Mouse (Mus musculus): ENCODE measurements around the gene Macc1. TPM values are rescaled to one million over a fixed set of nuclear protein-coding genes. Genes with fewer than 3 reads are reported as not detected.

Macc1 gene
- polyA plus RNA-seq, 1 experiment = 2.1 TPM

DNA sequence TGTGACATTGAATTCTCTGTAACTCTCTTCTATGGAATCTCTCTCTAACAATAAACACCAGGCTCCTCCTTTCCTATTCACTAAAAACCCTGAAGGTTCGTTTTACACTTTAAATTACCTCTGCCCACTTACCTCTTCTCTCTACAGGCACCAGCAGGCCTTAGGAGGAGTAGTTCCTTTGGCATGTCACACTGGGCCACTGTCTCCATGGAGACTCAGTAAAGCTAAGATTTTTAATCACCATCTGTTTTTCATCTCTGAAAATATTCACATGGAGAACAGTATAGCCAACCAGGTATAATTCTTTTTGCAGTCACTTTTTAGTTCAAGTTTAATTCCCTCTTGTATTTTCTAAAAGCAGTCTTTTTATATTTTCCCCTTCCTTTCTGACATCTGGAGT lies 140.0 kb downstream of the Macc1 start:
- Histone ChIP-seq H3K27ac (ENCODE audit: insufficient read depth, low read length) (no peak overlapping the region), H3K4me3 (ENCODE audit: insufficient read depth, low read length) (no peak overlapping the region), H3K4me1 (ENCODE audit: control insufficient read depth, insufficient read depth, low read length) (no peaks in the 10 kb centered on the region)
- TF ChIP-seq POLR2A (IDR thresholded peaks at IDR 0.05; ENCODE audit: low read depth, low read length) = no peak
- no peak for TF ChIP-seq CTCF (IDR thresholded peaks at IDR 0.05; ENCODE audit: borderline replicate concordance, insufficient read depth, low read length)

DNA sequence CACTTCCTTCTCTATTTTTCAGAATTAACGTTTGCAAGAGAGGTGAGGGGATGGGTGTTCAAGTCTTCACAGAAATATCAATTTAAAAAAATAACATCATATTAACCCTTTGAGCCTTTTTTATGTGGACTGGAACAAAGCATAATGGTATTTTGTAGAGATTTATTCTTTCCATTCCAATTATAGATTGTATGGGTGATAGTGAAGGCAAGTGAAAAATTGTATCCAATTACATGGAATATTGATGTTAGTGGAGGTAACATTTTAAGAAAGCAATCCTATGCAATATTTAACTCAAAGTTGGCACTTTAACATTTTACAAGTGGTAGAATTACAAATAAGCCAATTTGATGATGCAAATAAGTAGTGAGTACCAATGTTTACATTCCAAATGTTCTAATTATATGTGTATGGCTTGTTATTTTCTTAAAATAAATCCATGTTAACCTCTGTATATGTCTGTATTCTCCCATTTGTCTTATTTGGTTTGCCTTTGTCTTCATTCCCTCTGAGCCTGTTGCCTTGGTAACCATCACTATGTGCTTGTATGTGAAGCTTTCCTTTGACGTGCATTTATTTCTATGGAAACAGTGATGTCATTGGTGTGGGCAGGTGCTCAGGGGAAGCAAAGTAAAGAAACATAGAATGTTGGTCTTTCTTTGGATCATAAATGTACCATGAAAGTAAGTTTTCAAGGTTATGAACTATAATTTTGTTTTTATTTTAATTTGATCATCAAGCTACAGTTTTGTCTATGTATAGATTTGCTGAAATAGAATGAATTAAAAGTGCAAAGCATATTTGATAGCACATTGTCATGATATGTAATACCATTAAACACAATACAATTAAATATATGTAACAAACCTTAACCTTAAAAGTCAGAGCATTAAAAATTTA lies 150.2 kb downstream of the Macc1 start:
- no peak overlapping the region for H3K4me3 ChIP-seq (ENCODE audit: insufficient read depth, low read length)

GRCm38 (mm10) chr12:119464940-119465245 lies 150.8 kb downstream of the Macc1 start:
- no peak for TF ChIP-seq CTCF (IDR thresholded peaks at IDR 0.05; ENCODE audit: borderline replicate concordance, insufficient read depth, low read length)
- no peak for TF ChIP-seq POLR2A (IDR thresholded peaks at IDR 0.05; ENCODE audit: low read depth, low read length)
- Histone ChIP-seq H3K27ac (ENCODE audit: insufficient read depth, low read length) (no peak overlapping the region), H3K4me1 (ENCODE audit: control insufficient read depth, insufficient read depth, low read length) (no peaks in the 10 kb centered on the region), H3K4me3 (ENCODE audit: insufficient read depth, low read length) (no peak overlapping the region)

More for the DNA sequence above, 150.2 kb downstream of the Macc1 start:
- H3K27ac ChIP-seq (ENCODE audit: insufficient read depth, low read length) = no peak overlapping the region
- H3K4me1 ChIP-seq (ENCODE audit: control insufficient read depth, insufficient read depth, low read length) = no peaks in the 10 kb centered on the region
- TF ChIP-seq CTCF (IDR thresholded peaks at IDR 0.05; ENCODE audit: borderline replicate concordance, insufficient read depth, low read length) (no peak), POLR2A (IDR thresholded peaks at IDR 0.05; ENCODE audit: low read depth, low read length) (no peak)

- TF ChIP-seq CTCF (IDR thresholded peaks at IDR 0.05; ENCODE audit: borderline replicate concordance, insufficient read depth, low read length) (no peak), POLR2A (IDR thresholded peaks at IDR 0.05; ENCODE audit: low read depth, low read length) (no peak)
Measured at GRCm38 (mm10) chr12:119467656-119468055, 153.6 kb downstream of the Macc1 start.

GRCm38 (mm10) chr12:119470260-119470659 lies 156.2 kb downstream of the Macc1 start:
- no peak for TF ChIP-seq POLR2A (IDR thresholded peaks at IDR 0.05; ENCODE audit: low read depth, low read length)
- no peak for TF ChIP-seq CTCF (IDR thresholded peaks at IDR 0.05; ENCODE audit: borderline replicate concordance, insufficient read depth, low read length)

More at GRCm38 (mm10) chr12:119467656-119468055, 153.6 kb downstream of the Macc1 start:
- no peak overlapping the region for H3K4me3 ChIP-seq (ENCODE audit: insufficient read depth, low read length)
- H3K27ac ChIP-seq (ENCODE audit: insufficient read depth, low read length) = no peak overlapping the region
- H3K4me1 ChIP-seq (ENCODE audit: control insufficient read depth, insufficient read depth, low read length) = no peaks in the 10 kb centered on the region

DNA sequence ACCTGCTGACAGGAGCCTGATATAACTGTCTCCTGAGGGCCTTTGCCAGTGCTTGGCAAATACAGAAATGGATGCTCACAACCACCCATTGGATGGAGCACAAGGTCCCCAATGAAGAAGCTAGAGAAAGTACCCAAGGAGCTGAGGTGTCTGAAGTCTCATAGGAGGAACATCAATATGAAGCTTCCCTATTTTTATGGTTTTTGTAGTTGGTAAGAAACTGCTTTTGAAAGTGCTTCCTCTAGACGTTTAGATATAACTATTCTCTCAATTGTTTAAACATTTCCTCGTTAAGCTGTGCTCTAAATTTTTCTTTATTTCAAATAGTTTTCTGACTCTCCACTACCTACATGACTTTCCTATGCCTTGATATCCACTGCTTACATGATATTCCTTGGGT lies 169.2 kb downstream of the Macc1 start:
- no peak overlapping the region for H3K4me3 ChIP-seq (ENCODE audit: insufficient read depth, low read length)
- no peaks in the 10 kb centered on the region for H3K4me1 ChIP-seq (ENCODE audit: control insufficient read depth, insufficient read depth, low read length)
- no peak for TF ChIP-seq CTCF (IDR thresholded peaks at IDR 0.05; ENCODE audit: borderline replicate concordance, insufficient read depth, low read length)
- H3K27ac ChIP-seq (ENCODE audit: insufficient read depth, low read length) = no peak overlapping the region

More at GRCm38 (mm10) chr12:119470260-119470659, 156.2 kb downstream of the Macc1 start:
- no peaks in the 10 kb centered on the region for H3K4me1 ChIP-seq (ENCODE audit: control insufficient read depth, insufficient read depth, low read length)
- no peak overlapping the region for H3K27ac ChIP-seq (ENCODE audit: insufficient read depth, low read length)
- no peak overlapping the region for H3K4me3 ChIP-seq (ENCODE audit: insufficient read depth, low read length)

- Histone ChIP-seq H3K27ac (ENCODE audit: insufficient read depth, low read length) (no peak overlapping the region), H3K4me3 (ENCODE audit: insufficient read depth, low read length) (no peak overlapping the region), H3K4me1 (ENCODE audit: control insufficient read depth, insufficient read depth, low read length) (no peaks in the 10 kb centered on the region)
- no peak for TF ChIP-seq POLR2A (IDR thresholded peaks at IDR 0.05; ENCODE audit: low read depth, low read length)
- no peak for TF ChIP-seq CTCF (IDR thresholded peaks at IDR 0.05; ENCODE audit: borderline replicate concordance, insufficient read depth, low read length)
Measured at GRCm38 (mm10) chr12:119483922-119484631, 170.0 kb downstream of the Macc1 start.

DNA sequence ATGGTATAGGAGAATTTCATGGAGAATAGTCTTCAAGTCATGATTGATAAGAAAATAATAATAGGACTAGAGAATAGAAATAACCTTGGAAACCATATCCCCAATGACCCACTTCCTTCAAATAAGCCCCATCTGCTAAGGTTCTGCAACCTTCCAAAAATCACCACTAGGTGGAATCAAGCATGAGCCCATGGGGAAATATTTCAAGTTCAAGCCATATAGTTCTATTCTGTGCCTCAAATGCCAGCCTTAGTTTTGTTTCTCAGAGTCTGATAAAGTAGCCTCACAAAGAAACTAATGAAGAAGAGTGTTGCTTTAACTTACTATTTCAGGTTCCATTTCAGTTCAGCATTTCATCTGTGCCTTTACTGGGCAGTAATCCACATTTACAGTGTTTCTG lies 197.1 kb downstream of the Macc1 start:
- Histone ChIP-seq H3K4me1 (ENCODE audit: control insufficient read depth, insufficient read depth, low read length) (no peaks in the 10 kb centered on the region), H3K27ac (ENCODE audit: insufficient read depth, low read length) (no peak overlapping the region), H3K4me3 (ENCODE audit: insufficient read depth, low read length) (no peak overlapping the region)
- no peak for TF ChIP-seq CTCF (IDR thresholded peaks at IDR 0.05; ENCODE audit: borderline replicate concordance, insufficient read depth, low read length)
- no peak for TF ChIP-seq POLR2A (IDR thresholded peaks at IDR 0.05; ENCODE audit: low read depth, low read length)

Other genes starting within 250 kb of the Macc1 start
- 3.7 and 4.8 TPM in 2 replicates for gene Itgb8, start 75.5 kb upstream of the Macc1 start, polyA plus RNA-seq (2011; ENCODE audit: insufficient read length, low read depth, missing spikeins)